Mouse (Mus musculus): ENCODE measurements around the gene BC016579. TPM values are rescaled to one million over a fixed set of nuclear protein-coding genes. Genes with fewer than 3 reads are reported as not detected.

BC016579 gene
- polyA plus RNA-seq, 1 experiment from 2014 or later, result 0.09 TPM

Other genes starting within 250 kb of the BC016579 start
- gene Cd200, start 245.0 kb downstream of the BC016579 start, polyA plus RNA-seq (2014; fragmentation: Nextera tagmentation; extraction: Ambion mirVana), result 2.8 and 4.2 TPM in 2 replicates
- gene Gm609, start 161.1 kb downstream of the BC016579 start, polyA plus RNA-seq (2014; fragmentation: Nextera tagmentation; extraction: Ambion mirVana), result not detected in 2 replicates
- not detected in 2 replicates for gene Gm17783, start 122.0 kb downstream of the BC016579 start, polyA plus RNA-seq (2014; fragmentation: Nextera tagmentation; extraction: Ambion mirVana)
- gene Slc9c1, start 118.8 kb downstream of the BC016579 start, polyA plus RNA-seq (2014; fragmentation: Nextera tagmentation; extraction: Ambion mirVana), result not detected in 2 replicates
- 0.04 and 0.41 TPM in 2 replicates for gene Gcsam, start 43.7 kb downstream of the BC016579 start, polyA plus RNA-seq (2014; fragmentation: Nextera tagmentation; extraction: Ambion mirVana)
- 0.21 and 0.37 TPM in 2 replicates for gene Tmprss7, start 39.6 kb upstream of the BC016579 start, polyA plus RNA-seq (2014; fragmentation: Nextera tagmentation; extraction: Ambion mirVana)
- 29.2 and 30.2 TPM in 2 replicates for gene Tagln3, start 70.5 kb upstream of the BC016579 start, polyA plus RNA-seq (2014; fragmentation: Nextera tagmentation; extraction: Ambion mirVana)
- gene Abhd10, start 88.9 kb upstream of the BC016579 start, polyA plus RNA-seq (2014; fragmentation: Nextera tagmentation; extraction: Ambion mirVana), result 33.6 and 39.5 TPM in 2 replicates

Measured in limb, embryonic 11.5 days (tissue).